Mouse (Mus musculus) right cerebral cortex, adult 2 months (tissue): ENCODE data around the gene Gm43720.
A peak's percentile ranks its signal among the peaks of the same experiment; 100 is the strongest.

Experiments used
- DNase-seq, 2 experiments: peaks; one replicate each; pipeline ENCODE4 v3.0.0; 2021 to 2022; ENCODE audit warnings: low spot score in 2 of 2

Gm43720 gene

GRCm38 (mm10) chr5:138262001-138262400 is 17.8 kb downstream of the Gm43720 start:
- DNase-seq = no peak

GRCm38 (mm10) chr5:138260834-138261233 is 18.9 kb downstream of the Gm43720 start:
- no peak for DNase-seq

GRCm38 (mm10) chr5:138260051-138260450 is 19.7 kb downstream of the Gm43720 start:
- DNase-seq = no peak

DNA sequence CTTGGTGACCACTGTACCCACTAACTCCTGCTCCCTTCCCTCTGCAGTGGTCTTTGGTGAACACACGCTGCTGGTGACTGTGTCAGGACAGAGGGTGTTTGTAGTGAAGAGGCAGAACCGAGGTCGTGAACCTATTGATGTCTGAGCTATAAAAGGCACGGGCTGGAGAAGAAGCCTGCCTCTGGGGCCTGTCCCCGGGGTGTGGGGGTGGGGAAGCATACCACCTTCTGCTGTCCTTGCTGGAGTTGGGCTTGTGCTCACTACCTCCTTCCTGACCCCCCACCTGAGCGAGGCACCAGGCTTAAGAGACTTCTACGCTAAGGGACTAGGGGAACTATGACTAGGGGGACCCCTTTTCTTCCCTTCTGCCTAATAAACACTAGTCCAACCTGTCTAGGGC is 20.8 kb downstream of the Gm43720 start:
- no peak for DNase-seq

- no peak for DNase-seq
Observed at GRCm38 (mm10) chr5:138258542-138258941, 21.2 kb downstream of the Gm43720 start.

GRCm38 (mm10) chr5:138258078-138258477 is 21.7 kb downstream of the Gm43720 start:
- no peak for DNase-seq

DNA sequence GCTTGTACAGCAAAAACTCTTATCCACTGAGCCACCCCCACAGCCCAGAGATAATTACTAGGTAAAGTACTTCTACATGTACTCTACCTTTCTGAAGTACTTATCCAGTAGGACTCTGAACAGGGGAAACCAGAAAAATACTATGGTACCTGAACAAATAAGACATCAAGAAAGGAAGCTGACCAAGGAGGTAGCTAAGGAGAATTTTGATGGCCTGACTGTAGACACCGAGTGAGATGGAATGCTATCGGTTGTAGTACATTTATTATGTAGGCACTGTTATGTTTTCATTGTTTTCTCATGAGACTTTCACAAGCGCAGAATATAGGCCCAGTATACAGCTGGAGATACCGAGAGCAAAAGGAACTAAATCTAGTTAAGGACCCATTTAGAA is 22.2 kb downstream of the Gm43720 start:
- DNase-seq = no peak

- no peak for DNase-seq
Observed at GRCm38 (mm10) chr5:138256966-138257584, 22.7 kb downstream of the Gm43720 start.

- DNase-seq = no peak
Observed at GRCm38 (mm10) chr5:138256094-138256467, 23.7 kb downstream of the Gm43720 start.

DNA sequence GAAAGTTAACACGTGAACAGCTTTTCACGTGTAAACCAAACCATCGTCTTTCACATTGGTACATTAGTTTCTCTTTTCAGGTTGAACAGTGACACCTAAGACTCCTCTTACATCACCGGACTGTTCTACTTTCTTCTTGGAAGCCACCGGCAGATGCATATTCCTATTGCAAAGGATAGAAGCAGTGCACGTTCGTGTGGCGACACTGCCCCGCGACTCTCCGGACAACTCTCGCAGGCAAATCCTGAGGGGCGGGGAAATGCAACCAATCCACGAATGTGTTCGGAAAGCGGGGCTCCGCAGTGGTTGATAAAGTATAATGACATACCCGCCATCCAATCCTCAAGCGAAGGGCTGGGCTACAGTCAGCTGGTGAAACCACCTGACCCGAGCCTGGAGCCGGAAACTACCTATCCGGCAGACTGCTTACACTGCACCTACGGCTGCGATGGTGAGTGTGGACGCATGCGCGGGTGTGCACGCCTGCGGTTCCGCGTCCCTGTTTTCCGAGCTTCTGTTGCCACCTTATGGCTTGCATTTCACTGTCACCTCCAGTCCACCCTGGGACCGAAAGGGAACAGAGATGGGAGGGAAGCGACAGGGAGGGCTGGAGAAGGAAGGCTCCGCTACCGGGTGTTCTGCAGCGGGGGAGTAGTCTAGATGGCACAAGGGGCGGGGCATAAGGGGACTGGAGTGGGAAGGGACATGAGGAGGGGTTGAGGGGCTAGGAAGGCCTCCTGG is 24.2 kb downstream of the Gm43720 start, which contains the start of gene Lamtor4:
Lamtor4 (plus strand) TSS at position 130 of the 741 bp plus-strand sequence.
- DNase-seq = peak; percentile 96 to 97

DNA sequence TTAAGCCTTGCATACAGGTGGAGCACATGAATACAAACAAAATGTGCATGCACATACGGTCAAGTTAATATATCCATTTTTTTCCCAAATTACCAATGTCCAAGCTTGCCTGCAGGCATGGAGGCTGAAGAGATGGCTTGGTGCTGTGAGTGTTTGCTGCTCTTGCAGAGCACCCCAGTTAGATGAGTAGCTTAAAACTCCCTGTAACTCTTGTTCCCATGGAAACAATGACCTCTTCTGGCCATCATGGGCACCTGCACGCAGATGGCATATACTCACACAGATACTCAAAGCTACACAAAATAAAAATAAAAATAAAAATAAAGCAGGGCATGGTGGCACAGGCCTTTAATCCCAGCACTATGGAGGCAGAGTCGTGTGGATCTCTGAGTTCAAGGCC is 26.7 kb downstream of the Gm43720 start:
- no peak for DNase-seq

DNA sequence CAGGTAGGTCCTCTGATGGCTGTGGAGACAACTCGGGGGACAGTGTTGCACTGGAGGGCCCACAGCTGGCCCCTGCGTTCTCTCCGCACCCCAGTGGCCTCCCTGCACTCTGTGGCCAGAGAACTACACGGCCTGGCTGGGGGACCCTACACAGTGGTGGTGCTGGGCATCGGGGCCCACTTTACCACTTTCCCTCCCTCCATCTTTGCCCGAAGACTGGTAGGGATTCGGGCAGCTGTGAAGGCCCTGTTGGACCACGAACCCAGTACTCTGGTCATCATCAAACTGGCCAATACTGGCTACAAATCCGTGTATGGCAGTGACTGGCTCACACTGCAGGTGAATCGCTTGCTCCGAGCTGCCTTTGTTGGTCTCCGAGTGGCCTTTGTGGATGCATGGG is 28.6 kb downstream of the Gm43720 start:
- no peak for DNase-seq

- no peak for DNase-seq
Observed at GRCm38 (mm10) chr5:138241511-138241910, 38.2 kb downstream of the Gm43720 start.

DNA sequence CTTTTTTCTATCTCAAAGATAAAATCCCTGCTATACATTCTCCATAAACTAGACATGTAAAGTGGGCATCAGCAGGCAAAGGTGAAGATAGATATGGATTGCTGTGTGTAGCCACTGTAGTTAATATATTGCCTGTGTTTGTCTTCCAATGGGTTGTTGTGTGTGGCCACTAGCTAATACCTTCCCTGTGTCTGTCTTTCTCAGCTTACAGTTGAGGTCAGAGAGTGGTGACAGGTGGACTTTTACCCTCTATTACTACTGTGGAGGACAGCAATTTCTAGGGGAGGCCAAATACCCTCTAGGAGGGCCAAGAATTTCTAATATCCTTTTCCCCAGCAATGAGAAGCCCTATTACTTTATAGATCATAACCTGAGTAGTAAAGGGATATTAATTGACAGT is 45.5 kb downstream of the Gm43720 start:
- no peak for DNase-seq

DNA sequence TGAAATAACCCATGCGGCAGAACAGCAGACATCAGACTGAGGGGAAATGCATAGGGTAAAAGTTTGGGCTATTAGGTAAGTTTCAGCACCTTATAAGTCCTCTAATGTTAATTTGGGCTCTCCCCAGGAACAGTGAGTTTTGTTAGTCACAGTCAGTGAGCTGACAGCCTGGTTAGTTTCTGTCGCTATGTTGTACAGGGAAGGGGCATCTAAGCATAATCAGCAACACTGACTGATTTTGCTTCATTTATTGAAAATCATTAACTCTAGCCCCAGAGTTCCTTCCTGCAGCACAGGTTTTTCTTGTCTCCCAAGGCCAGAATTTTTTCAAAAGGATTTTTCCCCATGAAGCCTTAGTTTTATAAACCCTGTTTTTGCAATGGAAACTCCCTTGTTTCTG is 46.0 kb downstream of the Gm43720 start:
- no peak for DNase-seq

GRCm38 (mm10) chr5:138229511-138229910 is 50.2 kb downstream of the Gm43720 start:
- DNase-seq = no peak

GRCm38 (mm10) chr5:138228026-138228425 is 51.7 kb downstream of the Gm43720 start:
- DNase-seq = peak; percentile 7 to 11

GRCm38 (mm10) chr5:138227367-138227766 is 52.4 kb downstream of the Gm43720 start:
- DNase-seq = no peak

DNA sequence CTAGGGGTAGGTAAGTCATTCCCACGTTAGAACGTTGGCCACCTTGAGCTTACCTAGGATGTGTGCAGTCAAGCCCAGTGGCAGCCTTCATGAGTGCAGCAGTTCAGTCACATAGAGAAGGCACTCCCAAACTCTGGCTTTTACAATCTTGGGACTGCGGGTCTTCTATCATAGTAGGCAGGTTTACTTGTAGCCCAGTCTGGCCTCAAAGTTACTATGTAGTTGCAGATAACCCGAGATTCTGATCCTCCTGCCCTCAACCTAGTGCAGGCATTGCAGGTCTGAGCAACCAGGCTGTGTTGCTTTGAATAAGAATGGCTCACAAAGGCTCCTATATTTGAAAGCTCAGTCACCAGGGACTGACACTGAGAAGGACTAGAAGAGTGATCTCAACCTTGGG is 53.3 kb downstream of the Gm43720 start:
- DNase-seq = no peak

DNA sequence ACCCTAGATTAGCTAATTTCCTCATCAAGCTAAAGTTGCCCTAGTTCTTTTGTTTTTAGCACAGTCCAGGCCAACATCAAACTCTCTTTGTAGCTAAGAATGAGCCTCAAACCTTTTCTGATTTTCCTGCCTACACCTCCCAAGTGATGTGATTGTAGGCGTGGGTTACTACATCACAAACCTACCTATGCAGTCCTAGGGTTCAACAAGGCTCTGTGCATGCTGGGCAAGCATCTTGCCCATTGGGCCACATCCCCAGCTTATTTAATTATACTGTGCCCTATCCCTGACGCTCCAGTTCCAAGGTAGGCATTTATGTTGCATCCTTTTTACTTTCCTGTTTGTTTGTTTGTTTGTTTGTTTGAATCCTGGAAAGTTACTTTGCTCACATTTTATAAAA is 54.1 kb downstream of the Gm43720 start, which contains the start of gene Nxpe5:
Nxpe5 (plus strand) TSS at position 199 of the 400 bp plus-strand sequence.
- DNase-seq = no peak

DNA sequence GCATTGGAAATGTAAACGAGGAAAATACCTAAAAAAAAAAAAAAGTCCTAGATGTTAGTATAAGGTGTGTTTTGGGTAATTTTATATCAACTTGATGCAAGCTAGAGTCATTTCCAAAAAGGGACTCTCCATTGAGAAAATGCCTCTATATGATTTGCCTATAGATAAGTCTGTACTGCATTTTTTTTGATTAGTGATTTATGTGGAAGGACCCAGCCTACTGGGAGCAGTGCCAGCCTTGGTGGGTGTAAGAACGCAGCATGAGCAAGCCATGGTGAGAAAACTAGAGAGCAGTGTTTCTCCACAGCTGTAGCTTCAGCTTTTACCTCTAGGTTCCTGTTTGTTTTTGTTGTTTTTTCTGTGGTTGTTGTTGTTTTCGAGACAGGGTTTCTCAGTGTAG is 56.5 kb downstream of the Gm43720 start:
- peak; percentile 31 to 41 for DNase-seq

DNA sequence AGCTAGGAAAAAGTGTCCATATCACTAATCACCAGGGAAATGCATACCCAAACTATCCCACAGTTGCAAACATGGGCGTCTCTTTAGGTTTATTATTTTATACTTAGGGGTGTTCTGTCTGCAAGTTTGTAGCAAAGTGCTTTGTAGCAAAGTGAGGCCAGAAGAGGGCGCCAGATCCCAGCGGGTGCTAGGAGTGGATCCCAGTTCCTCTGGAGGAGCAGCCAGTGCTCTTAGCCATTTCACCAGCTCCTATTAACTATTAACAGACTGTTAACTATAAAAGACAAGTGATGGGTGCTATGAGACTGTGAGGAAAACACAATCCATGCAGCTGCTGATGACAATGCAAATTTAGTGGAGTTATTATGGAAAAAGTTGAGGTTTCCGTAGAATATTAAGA is 57.6 kb downstream of the Gm43720 start:
- peak; percentile 85 to 90 for DNase-seq

- DNase-seq = no peak
Observed at GRCm38 (mm10) chr5:138219864-138220263, 59.9 kb downstream of the Gm43720 start.
